9 mouse cellular contexts compared by ENCODE assay signal in the genomic region with DNA sequence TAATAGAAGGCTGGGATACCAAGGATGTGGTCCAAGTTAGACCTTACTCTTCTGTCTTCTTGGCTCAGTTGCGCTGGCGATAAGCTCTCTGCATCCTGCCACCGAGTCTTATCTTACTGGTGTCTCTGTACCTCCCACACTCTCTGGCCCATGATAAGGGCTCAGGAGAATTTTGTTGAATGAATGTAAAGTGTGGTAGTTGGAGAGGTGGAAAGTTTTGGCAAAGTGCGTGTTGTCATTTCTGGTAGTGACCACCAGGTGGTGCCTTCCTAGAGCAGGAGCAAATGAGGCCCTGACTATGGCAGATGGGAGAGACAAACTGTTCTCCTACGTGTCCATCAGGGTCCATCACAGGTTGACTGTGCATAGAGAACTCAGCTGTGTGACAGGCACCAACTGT.
DNase-seq lines count a peak whose midpoint lies in the region; ATAC-seq lines count a peak whose summit lies in the region.
"Had no signal": no experiment of that assay in that cellular context is flagged by ENCODE, and none has a peak within 500 bp of the region (broad histone marks: within the 10 kb centered on the region; RNA-seq: fewer than 3 reads in every experiment).

No protein-coding gene starts in this region.

- H3K36me3 ChIP-seq in hindbrain, embryonic 10.5 days: no peaks in the 10 kb centered on the region
- no peaks in the 10 kb centered on the region for H3K36me3 ChIP-seq in hindbrain, embryonic 16.5 days (ENCODE audit: control insufficient read depth, insufficient read depth, low read length)
- H3K36me3 ChIP-seq in embryonic facial prominence, embryonic 10.5 days (replicated peaks): no peaks in the 10 kb centered on the region
- H3K36me3 ChIP-seq in limb, embryonic 11.5 days (ENCODE audit: control insufficient read depth, insufficient read depth, low read length): no peaks in the 10 kb centered on the region
- H3K36me3 ChIP-seq: midbrain, embryonic 12.5 days had no signal

- H3K9me3 ChIP-seq in hindbrain, embryonic 10.5 days: no peaks in the 10 kb centered on the region
- H3K9me3 ChIP-seq in hindbrain, embryonic 16.5 days (ENCODE audit: control insufficient read depth, low read length): no peaks in the 10 kb centered on the region
- no peaks in the 10 kb centered on the region for H3K9me3 ChIP-seq in embryonic facial prominence, embryonic 10.5 days
- no peaks in the 10 kb centered on the region for H3K9me3 ChIP-seq in limb, embryonic 11.5 days (ENCODE audit: control insufficient read depth, low read length)
- H3K9me3 ChIP-seq: midbrain, embryonic 12.5 days had no signal

- no peak overlapping the region for H3K4me2 ChIP-seq in hindbrain, embryonic 16.5 days (ENCODE audit: low read length)
- no peak overlapping the region for H3K4me2 ChIP-seq in limb, embryonic 11.5 days (ENCODE audit: low read depth, severe bottlenecking)
- H3K4me2 ChIP-seq: midbrain, embryonic 12.5 days had no signal

- H3K27ac ChIP-seq in hindbrain, embryonic 10.5 days: no peak overlapping the region
- no peak overlapping the region for H3K27ac ChIP-seq in hindbrain, embryonic 16.5 days (ENCODE audit: low read depth, low read length)
- H3K27ac ChIP-seq in embryonic facial prominence, embryonic 10.5 days (replicated peaks): no peak overlapping the region
- no peak overlapping the region for H3K27ac ChIP-seq in limb, embryonic 11.5 days (replicated peaks; ENCODE audit: low read depth, low read length)
- H3K27ac ChIP-seq: midbrain, embryonic 12.5 days had no signal

- no peak overlapping the region for H3K4me3 ChIP-seq in hindbrain, embryonic 10.5 days
- H3K4me3 ChIP-seq in hindbrain, embryonic 16.5 days (ENCODE audit: low read length): no peak overlapping the region
- no peak overlapping the region for H3K4me3 ChIP-seq in embryonic facial prominence, embryonic 10.5 days
- no peak overlapping the region for H3K4me3 ChIP-seq in limb, embryonic 11.5 days (ENCODE audit: low read depth, low read length)
- H3K4me3 ChIP-seq: midbrain, embryonic 12.5 days had no signal

- H3K4me1 ChIP-seq in hindbrain, embryonic 10.5 days (replicated peaks): 0 out of 2 replicates have a peak, but pooled peaks cover 6% of the 10 kb centered on the region
- peaks cover 3% of the 10 kb centered on the region; the same call in 1 of the 2 replicates for H3K4me1 ChIP-seq in hindbrain, embryonic 16.5 days (ENCODE audit: control insufficient read depth, insufficient read depth, low read depth, low read length)
- peaks cover 14% of the 10 kb centered on the region for H3K4me1 ChIP-seq in embryonic facial prominence, embryonic 10.5 days
- no peaks in the 10 kb centered on the region; the same call in 1 of the 2 replicates for H3K4me1 ChIP-seq in limb, embryonic 11.5 days (ENCODE audit: control insufficient read depth, insufficient read depth, low read length)
- H3K4me1 ChIP-seq: midbrain, embryonic 12.5 days had no signal

- no peak overlapping the region for H3K9ac ChIP-seq in hindbrain, embryonic 16.5 days (ENCODE audit: low read depth, low read length)
- no peak overlapping the region for H3K9ac ChIP-seq in limb, embryonic 11.5 days (ENCODE audit: low read length)
- H3K9ac ChIP-seq: midbrain, embryonic 12.5 days had no signal

- H3K27me3 ChIP-seq in hindbrain, embryonic 10.5 days (ENCODE audit: insufficient read depth, poor library complexity, severe bottlenecking): no peaks in the 10 kb centered on the region
- H3K27me3 ChIP-seq in hindbrain, embryonic 16.5 days (replicated peaks; ENCODE audit: control insufficient read depth, insufficient read depth, low read length): no peaks in the 10 kb centered on the region
- no peaks in the 10 kb centered on the region for H3K27me3 ChIP-seq in embryonic facial prominence, embryonic 10.5 days (replicated peaks; ENCODE audit: low read depth, poor library complexity, severe bottlenecking)
- no peaks in the 10 kb centered on the region for H3K27me3 ChIP-seq in limb, embryonic 11.5 days (ENCODE audit: control insufficient read depth, insufficient read depth, low read length)
- H3K27me3 ChIP-seq: midbrain, embryonic 12.5 days had no signal

- ATAC-seq in hindbrain, embryonic 16.5 days: no peak
- no peak for ATAC-seq in limb, embryonic 11.5 days (ENCODE audit: insufficient number of reproducible peaks, low FRiP score, low TSS enrichment, low read depth)

- DNase-seq in hindbrain, embryonic 10.5 days (ENCODE audit: low spot score): peak; percentile 24
- DNase-seq in CD4-positive helper T cell, adult 2 months (ENCODE audit: low read depth, low spot score): peak; percentile 10
- DNase-seq in adrenal gland, postnatal 10 days: peak; percentile 62
- DNase-seq in embryonic facial prominence, embryonic 10.5 days (ENCODE audit: low spot score): peak; percentile 31
- DNase-seq in limb, embryonic 11.5 days (ENCODE audit: low spot score): peak; percentile 27
- peak; percentile 18 for DNase-seq in skeletal muscle tissue, adult 2 months (ENCODE audit: low read depth, low spot score)
- no peak for DNase-seq in urinary bladder, postnatal 4 days (ENCODE audit: low spot score in 2 of 2)

- WGBS in hindbrain, embryonic 10.5 days: 46% methylated on average over 5 of the region's 5 CpGs
- 47% methylated on average over 5 of the region's 5 CpGs for WGBS in hindbrain, embryonic 16.5 days
- 56% methylated on average over 5 of the region's 5 CpGs for WGBS in embryonic facial prominence, embryonic 10.5 days
- 52% methylated on average over 5 of the region's 5 CpGs for WGBS in limb, embryonic 11.5 days

Comparison
In these comparisons a context has a peak if more than half of its experiments do, and no peak if none do; other contexts are left out.
1. DNase-seq: peak in hindbrain, embryonic 10.5 days (single experiment), CD4-positive helper T cell, adult 2 months (single experiment), adrenal gland, postnatal 10 days (single experiment), embryonic facial prominence, embryonic 10.5 days (single experiment), limb, embryonic 11.5 days (single experiment) and skeletal muscle tissue, adult 2 months (single experiment); none in urinary bladder, postnatal 4 days (0 of 2).